Comparison of ENCODE assay signal across 8 mouse cellular contexts in genomic region chr16:97610939-97611338, GRCm38 (mm10). TPM values are rescaled to one million over a fixed set of nuclear protein-coding genes. Genes with fewer than 3 reads are reported as not detected.
DNase-seq lines count a peak whose midpoint lies in the region; ATAC-seq and TF ChIP-seq lines count a peak whose summit lies in the region.

TSS of gene Tmprss2 (minus strand) at chr16:97611195.

- peaks cover 54% of the 10 kb centered on the region for H3K27me3 ChIP-seq in forebrain, embryonic 12.5 days
- no peaks in the 10 kb centered on the region for H3K27me3 ChIP-seq in kidney, adult 2 months (replicated peaks; ENCODE audit: control insufficient read depth, insufficient read depth, low read length)

- WGBS in forebrain, embryonic 12.5 days, result 1% methylated on average over 29 of the region's 30 CpGs
- WGBS in kidney, adult 2 months, result 1% methylated on average over 30 of the region's 30 CpGs

- peak; percentile 95 for TF ChIP-seq POLR2A in kidney, adult 2 months (IDR thresholded peaks at IDR 0.05; ENCODE audit: low read depth, low read length)

- peak within 1 kb of the TSS; percentile 62 for H3K4me2 ChIP-seq in forebrain, embryonic 12.5 days

- no peak within 1 kb of the TSS for H3K27ac ChIP-seq in forebrain, embryonic 12.5 days
- peak within 1 kb of the TSS; percentile 83 for H3K27ac ChIP-seq in kidney, adult 2 months (ENCODE audit: insufficient read depth, low read depth, low read length)

- peaks cover 12% of the 10 kb centered on the region for H3K4me1 ChIP-seq in forebrain, embryonic 12.5 days
- peaks cover 27% of the 10 kb centered on the region for H3K4me1 ChIP-seq in kidney, adult 2 months (ENCODE audit: control insufficient read depth, insufficient read depth, low read length)

- H3K36me3 ChIP-seq in forebrain, embryonic 12.5 days (replicated peaks), result no peaks in the 10 kb centered on the region
- no peaks in the 10 kb centered on the region for H3K36me3 ChIP-seq in kidney, adult 2 months (ENCODE audit: control insufficient read depth, insufficient read depth, low read length)

- no peak for TF ChIP-seq CTCF in kidney, adult 2 months (conservative IDR thresholded peaks at IDR 0.05; ENCODE audit: insufficient read depth, insufficient read length, low read depth, low read length)

- no peaks in the 10 kb centered on the region for H3K9me3 ChIP-seq in forebrain, embryonic 12.5 days

- no peak for ATAC-seq in forebrain, embryonic 12.5 days (ENCODE audit: low FRiP score)

- H3K9ac ChIP-seq in forebrain, embryonic 12.5 days, result no peak within 1 kb of the TSS

- H3K4me3 ChIP-seq in forebrain, embryonic 12.5 days (replicated peaks), result peak within 1 kb of the TSS; percentile 37
- H3K4me3 ChIP-seq in kidney, adult 2 months (ENCODE audit: insufficient read depth, low read depth, low read length), result peak within 1 kb of the TSS; percentile 69

- peak; percentile 22 for DNase-seq in embryo, embryonic 10 days (ENCODE audit: low spot score)
- no peak for DNase-seq in embryo, embryonic 10.5 days (ENCODE audit: low spot score)
- peak; percentile 94 for DNase-seq in kidney, adult 2 months
- peak; percentile 89 to 92 for DNase-seq in lung, adult 18-20 months
- peak; percentile 11 for DNase-seq in retina, embryonic 14.5 days (ENCODE audit: low spot score)
- no peak for DNase-seq in layer of hippocampus, postnatal 10 days (ENCODE audit: low spot score in 2 of 2)
- DNase-seq in cerebellum, adult 8-10 months, result no peak

RNA-seq across cellular contexts. Expression of gene Tmprss2, which starts in this region (rescaled TPM):
- polyA plus RNA-seq in forebrain, embryonic 12.5 days (2016; fragmentation: Nextera tagmentation; extraction: Ambion mirVana), result 0.20 and 0.76 TPM in 2 replicates
- polyA plus RNA-seq in kidney, adult 2 months (2012; rRNA removed), result 97.2 and 115 TPM in 2 replicates
- total RNA-seq in layer of hippocampus, postnatal 10 days (2021), result under 1 TPM in 1 of 2 experiments, not detected in 1; 0.27 TPM

Comparison
In these comparisons a context has a peak if more than half of its experiments do, and no peak if none do; other contexts are left out.
1. RNA of gene Tmprss2 (polyA plus RNA-seq): 97.2 to 115 TPM in kidney, adult 2 months; 0.20 to 0.76 TPM in forebrain, embryonic 12.5 days; every median in the first group is over 10 times any median in the second.
2. DNase-seq: peak in embryo, embryonic 10 days (single experiment), kidney, adult 2 months (single experiment), lung, adult 18-20 months (2 of 2) and retina, embryonic 14.5 days (single experiment); none in embryo, embryonic 10.5 days (single experiment), layer of hippocampus, postnatal 10 days (0 of 2) and cerebellum, adult 8-10 months (single experiment).